Mouse (Mus musculus) E14TG2a.4 (cell line): ENCODE measurements around the gene Snx18.

ENCODE experiments used
- CTCF ChIP-seq: conservative IDR thresholded peaks from 2 replicates; pipeline ENCODE4 v1.5.1; 2014; ENCODE audit warnings: low read length
- POU5F1 ChIP-seq: IDR thresholded peaks from 2 replicates; pipeline ENCODE4 v1.6.1; 2014; ENCODE audit warnings: low read length, borderline replicate concordance

GRCm38 (mm10) chr13:113590216-113590615 lies 28.1 kb downstream of the Snx18 start:
- TF ChIP-seq CTCF (no peak), POU5F1 (no peak)
